Mouse (Mus musculus) neural tube, embryonic 11.5 days (tissue): ENCODE results near the gene Oser1. TPM values are rescaled to one million over a fixed set of nuclear protein-coding genes. Genes with fewer than 3 reads are reported as not detected.

ENCODE experiments used
- ATAC-seq: fragments of 200-750 bp; cut with Nextera tagmentation; 2 replicates; pipeline ENCODE4 v1.8.0; 2017; ENCODE audit warnings: moderate number of reproducible peaks, mild to moderate bottlenecking, moderate TSS enrichment, moderate library complexity; ENCODE audit not compliant: insufficient read depth, low FRiP score, low TSS enrichment
- DNase-seq: peaks from one replicate; pipeline ENCODE4 v3.0.0-alpha.2; 2015; ENCODE audit warnings: low spot score
- H3K27ac ChIP-seq: fragments of 300-500 bp; sonication (generic); 2 replicates; pipeline ENCODE4 v1.5.1; 2014; ENCODE audit warnings: low read depth, mild to moderate bottlenecking, low read length
- H3K27me3 ChIP-seq: fragments of 300-500 bp; sonication (generic); 2 replicates; pipeline ENCODE4 v1.6.1; 2014; ENCODE audit warnings: mild to moderate bottlenecking, low read length, mixed read lengths; ENCODE audit not compliant: control insufficient read depth, insufficient read depth
- H3K36me3 ChIP-seq: fragments of 300-500 bp; sonication (generic); 2 replicates; pipeline ENCODE4 v1.6.1; 2014; ENCODE audit warnings: mild to moderate bottlenecking, low read length, moderate library complexity, mixed read lengths; ENCODE audit not compliant: control insufficient read depth, insufficient read depth
- H3K4me1 ChIP-seq: fragments of 300-500 bp; sonication (generic); 2 replicates; pipeline ENCODE4 v1.6.1; 2014; ENCODE audit warnings: low read length, mixed read lengths; ENCODE audit not compliant: control insufficient read depth, insufficient read depth
- H3K4me2 ChIP-seq: fragments of 300-500 bp; sonication (generic); 2 replicates; pipeline ENCODE4 v1.6.1; 2014; ENCODE audit warnings: low read depth, mild to moderate bottlenecking, moderate library complexity
- H3K4me3 ChIP-seq: fragments of 300-500 bp; sonication (generic); 2 replicates; pipeline ENCODE4 v1.5.1; 2014; ENCODE audit warnings: low read depth, low read length
- H3K9ac ChIP-seq: fragments of 300-500 bp; sonication (generic); 2 replicates; pipeline ENCODE4 v1.6.1; 2014; ENCODE audit warnings: mild to moderate bottlenecking, low read length
- H3K9me3 ChIP-seq: fragments of 300-500 bp; sonication (generic); 2 replicates; pipeline ENCODE4 v1.6.1; 2016; ENCODE audit warnings: low read length; ENCODE audit not compliant: control insufficient read depth
- WGBS: fragments of 180-500 bp; shearing (Covaris S2); extraction: QIAGEN DNeasy Blood & Tissue Kit; methylation state at CpG from one replicate; pipeline ENCODE4 v1.1.7; 2014; 5-methylcytosine and 5-hydroxymethylcytosine counted together
- polyA plus RNA-seq: library from polyadenylated mRNA; unstranded; fragments of >200 nt; fragmentation: Nextera tagmentation; extraction: Ambion mirVana; gene quantifications from 2 replicates; pipeline ENCODE4 v1.2.1, GENCODE M21; 2014

Gene Oser1
- polyA plus RNA-seq, 1 experiment from 2014 or later, result 85.4 TPM

- no peaks in the 10 kb centered on the region for H3K4me1 ChIP-seq
- H3K27ac ChIP-seq, result no peak overlapping the region
- no peaks in the 10 kb centered on the region for H3K36me3 ChIP-seq
- H3K27me3 ChIP-seq, result no peaks in the 10 kb centered on the region; the same call in 1 of the 2 replicates
- ATAC-seq (no peak), DNase-seq (no peak)
- no peak overlapping the region for H3K9ac ChIP-seq
- H3K9me3 ChIP-seq, result no peaks in the 10 kb centered on the region
- peak overlapping the region; percentile 72 for H3K4me2 ChIP-seq
- WGBS, result 43% methylated on average over 4 of the region's 4 CpGs
- H3K4me3 ChIP-seq, result peak overlapping the region; percentile 64; the same call in 1 of the 2 replicates
These were observed 13.3 kb upstream of the Oser1 start for GRCm38 (mm10) chr2:163437800-163438199.

GRCm38 (mm10) chr2:163433971-163434370 is 9.5 kb upstream of the Oser1 start:
- no peaks in the 10 kb centered on the region; the same call in 1 of the 2 replicates for H3K27me3 ChIP-seq
- no peak for DNase-seq
- WGBS, result 25% methylated on average over 4 of the region's 4 CpGs
- H3K9ac ChIP-seq, result no peak overlapping the region
- no peak overlapping the region for H3K4me2 ChIP-seq
- no peaks in the 10 kb centered on the region for H3K4me1 ChIP-seq
- H3K4me3 ChIP-seq, result no peak overlapping the region
- no peaks in the 10 kb centered on the region for H3K9me3 ChIP-seq
- H3K36me3 ChIP-seq, result no peaks in the 10 kb centered on the region
- H3K27ac ChIP-seq, result no peak overlapping the region
- no peak for ATAC-seq

DNA sequence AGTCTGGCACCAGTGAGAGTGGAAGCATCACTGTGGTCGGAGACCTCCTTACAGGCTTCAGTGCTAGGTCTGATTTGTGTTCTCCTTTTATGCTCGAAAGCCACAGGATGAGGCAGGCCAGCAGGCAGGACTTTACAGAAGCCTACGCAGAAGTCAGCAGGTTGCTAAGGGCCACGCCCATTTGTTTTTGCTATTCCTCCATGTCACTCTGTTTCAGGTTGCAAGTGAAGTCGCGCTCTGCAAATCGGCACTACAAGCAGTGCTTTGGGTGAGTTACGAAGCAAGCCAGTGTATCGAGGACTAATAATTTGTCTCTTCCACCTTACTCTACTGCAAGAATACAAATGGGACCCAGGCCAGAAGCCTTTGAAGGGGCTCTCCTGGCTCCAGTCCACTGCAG is 6.8 kb upstream of the Oser1 start:
- H3K9ac ChIP-seq, result no peak overlapping the region
- no peak overlapping the region for H3K27ac ChIP-seq
- no peaks in the 10 kb centered on the region for H3K9me3 ChIP-seq
- no peaks in the 10 kb centered on the region for H3K36me3 ChIP-seq
- ATAC-seq (no peak), DNase-seq (no peak)
- 87% methylated on average over 9 of the region's 9 CpGs for WGBS
- no peaks in the 10 kb centered on the region for H3K27me3 ChIP-seq
- no peaks in the 10 kb centered on the region for H3K4me1 ChIP-seq
- H3K4me3 ChIP-seq, result no peak overlapping the region
- H3K4me2 ChIP-seq, result no peak overlapping the region

- 37% methylated on average over 4 of the region's 4 CpGs for WGBS
- Histone ChIP-seq H3K27me3 (no peaks in the 10 kb centered on the region), H3K4me1 (no peaks in the 10 kb centered on the region), H3K27ac (no peak overlapping the region), H3K4me2 (no peak overlapping the region), H3K9ac (no peak overlapping the region), H3K36me3 (no peaks in the 10 kb centered on the region), H3K9me3 (no peaks in the 10 kb centered on the region), H3K4me3 (no peak overlapping the region)
- ATAC-seq (no peak), DNase-seq (no peak)
These were observed 4.0 kb upstream of the Oser1 start for GRCm38 (mm10) chr2:163428346-163429011.

DNA sequence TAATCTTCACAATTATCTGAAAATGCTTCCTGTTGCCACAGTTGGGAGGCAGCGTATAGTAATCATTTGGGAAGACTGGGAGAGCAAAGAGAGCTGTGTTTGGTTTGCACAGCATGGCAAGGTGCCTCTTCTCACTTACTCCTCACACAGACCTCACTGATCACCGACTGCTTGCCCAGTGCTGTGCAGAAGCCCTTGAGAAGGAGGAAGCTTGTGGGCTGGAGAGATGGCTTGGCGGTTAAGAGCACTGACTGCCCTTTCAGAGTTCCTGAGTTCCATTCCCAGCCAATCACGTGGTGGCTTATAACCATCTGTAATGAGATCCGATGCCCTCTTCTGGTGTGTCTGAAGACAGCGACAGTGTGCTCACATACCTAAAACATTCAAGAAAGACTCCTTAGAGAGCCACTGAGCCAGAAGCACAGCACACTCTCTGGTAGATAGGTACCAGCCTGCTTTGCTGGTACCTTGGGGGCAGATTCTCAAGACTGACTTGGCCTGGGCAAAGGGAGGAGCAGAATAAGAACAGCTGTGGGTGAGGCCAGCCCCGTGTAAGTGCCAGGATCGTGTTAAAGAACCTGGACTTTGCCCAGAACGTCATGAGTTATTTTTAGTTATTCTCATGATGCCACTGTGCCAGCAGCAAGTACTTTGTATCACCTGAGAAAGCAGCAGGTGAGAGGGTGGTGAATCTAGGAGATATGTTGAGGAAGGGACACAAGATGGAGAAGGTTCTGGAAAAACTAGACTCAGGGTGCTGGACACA is 1.4 kb downstream of the Oser1 start:
- Histone ChIP-seq H3K36me3 (no peaks in the 10 kb centered on the region), H3K27ac (no peak overlapping the region), H3K4me3 (no peak overlapping the region), H3K27me3 (no peaks in the 10 kb centered on the region), H3K9me3 (no peaks in the 10 kb centered on the region), H3K4me2 (no peak overlapping the region), H3K4me1 (peaks cover 7% of the 10 kb centered on the region), H3K9ac (no peak overlapping the region)
- ATAC-seq, result no peak
- DNase-seq, result no peak
- WGBS, result 87% methylated on average over 9 of the region's 9 CpGs

DNA sequence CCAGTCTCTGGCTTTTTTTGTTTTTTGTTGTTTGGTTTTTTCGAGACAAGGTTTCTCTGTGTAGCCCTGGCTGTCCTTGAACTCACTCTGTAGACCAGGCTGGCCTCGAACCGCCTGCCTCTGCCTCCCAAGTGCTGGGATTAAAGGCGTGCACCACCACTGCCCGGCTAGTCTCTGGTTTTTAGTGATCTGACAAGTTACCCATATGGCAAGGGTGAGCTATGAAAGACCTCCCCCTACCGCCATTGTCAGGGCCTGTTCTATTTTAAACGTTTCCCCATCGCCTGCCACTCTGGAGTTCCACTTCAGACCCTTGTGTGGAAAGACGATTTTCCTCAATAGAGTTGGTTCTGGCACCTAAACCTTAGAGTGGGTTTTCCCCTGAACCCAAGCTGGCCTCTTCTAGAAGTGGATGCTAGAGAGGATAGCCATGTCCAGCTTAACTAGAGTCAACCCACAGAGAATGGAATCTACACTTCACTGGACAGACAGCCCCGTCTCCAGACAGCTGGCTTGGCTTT is 4.1 kb downstream of the Oser1 start:
- H3K4me2 ChIP-seq, result peak overlapping the region; percentile 64
- H3K9ac ChIP-seq, result peak overlapping the region; percentile 54
- H3K4me3 ChIP-seq, result peak overlapping the region; percentile 62
- no peak overlapping the region for H3K27ac ChIP-seq
- ATAC-seq (no peak), DNase-seq (no peak)
- no peaks in the 10 kb centered on the region for H3K36me3 ChIP-seq
- no peaks in the 10 kb centered on the region for H3K27me3 ChIP-seq
- H3K9me3 ChIP-seq, result no peaks in the 10 kb centered on the region
- H3K4me1 ChIP-seq, result peaks cover 13% of the 10 kb centered on the region
- WGBS, result 42% methylated on average over 10 of the region's 10 CpGs

- peaks cover 13% of the 10 kb centered on the region for H3K4me1 ChIP-seq
- DNase-seq, result peak; percentile 99
- no peaks in the 10 kb centered on the region for H3K36me3 ChIP-seq
- H3K4me2 ChIP-seq, result peak overlapping the region; percentile 66
- ATAC-seq, result peak; percentile 99
- peak overlapping the region; percentile 58 for H3K9ac ChIP-seq
- peak overlapping the region; percentile 62 for H3K4me3 ChIP-seq
- H3K9me3 ChIP-seq, result no peaks in the 10 kb centered on the region
- under 1% methylated on average over 53 of the region's 71 CpGs for WGBS
- H3K27me3 ChIP-seq, result no peaks in the 10 kb centered on the region
- peak overlapping the region; percentile 57; the same call in 1 of the 2 replicates for H3K27ac ChIP-seq
These were observed 5.0 kb downstream of the Oser1 start for GRCm38 (mm10) chr2:163419346-163420045.

GRCm38 (mm10) chr2:163418841-163419345 is 5.6 kb downstream of the Oser1 start:
- no peak for DNase-seq
- under 1% methylated on average over 33 of the region's 50 CpGs for WGBS
- Histone ChIP-seq H3K36me3 (no peaks in the 10 kb centered on the region), H3K4me1 (peaks cover 13% of the 10 kb centered on the region), H3K9ac (peak overlapping the region; percentile 58), H3K4me2 (peak overlapping the region; percentile 66), H3K27me3 (no peaks in the 10 kb centered on the region), H3K4me3 (peak overlapping the region; percentile 62), H3K27ac (no peak overlapping the region), H3K9me3 (no peaks in the 10 kb centered on the region)
- ATAC-seq, result peak; percentile 67
